In genomic region chr17:85857705-85858472, GRCm38 (mm10) we compare ENCODE assay signal across 8 mouse cellular contexts.
A peak's percentile ranks its signal among the peaks of the same experiment; 100 is the strongest.
DNase-seq lines count a peak whose midpoint lies in the region; ATAC-seq and TF ChIP-seq lines count a peak whose summit lies in the region.

No protein-coding gene starts in this region.

- peak overlapping the region; percentile 48 for H3K4me2 ChIP-seq in kidney, embryonic 15.5 days

- ATAC-seq in kidney, embryonic 15.5 days (replicated peaks; ENCODE audit: low FRiP score), result peak; percentile 62; the same call in 1 of the 2 replicates

- no peaks in the 10 kb centered on the region for H3K79me3 ChIP-seq in C2C12 (ENCODE audit: low read depth)

- no peaks in the 10 kb centered on the region for H3K79me2 ChIP-seq in C2C12 (ENCODE audit: control insufficient read depth, insufficient read depth)
- no peaks in the 10 kb centered on the region for H3K79me2 ChIP-seq in heart, adult 2 months (replicated peaks; ENCODE audit: control insufficient read depth, insufficient read depth, low read length)

- TF ChIP-seq CTCF in C2C12 (IDR thresholded peaks at IDR 0.05; ENCODE audit: control insufficient read depth, insufficient read depth, insufficient read length), result no peak
- TF ChIP-seq CTCF in heart, adult 2 months (IDR thresholded peaks at IDR 0.05), result no peak

- DNase-seq in heart, adult 2 months, result peak; percentile 26 to 27
- peak; percentile 50 for DNase-seq in mesoderm, embryonic 11.5 days (ENCODE audit: low read depth, low spot score)
- no peak for DNase-seq in ovary, postnatal 14 days (ENCODE audit: low spot score)
- no peak for DNase-seq in urinary bladder, adult 2 months (ENCODE audit: low spot score)
- no peak for DNase-seq in thymus, postnatal 14 days

- 47% methylated on average over 22 of the region's 22 CpGs for WGBS in heart, adult 2 months
- 19% methylated on average over 22 of the region's 22 CpGs for WGBS in kidney, embryonic 15.5 days

- H3ac ChIP-seq in C2C12 (ENCODE audit: control insufficient read depth, insufficient read length, low read depth), result no peak overlapping the region

- TF ChIP-seq POLR2A in heart, adult 2 months (IDR thresholded peaks at IDR 0.05; ENCODE audit: insufficient read depth, low read depth, low read length), result no peak

- H3K9me3 ChIP-seq in kidney, embryonic 15.5 days (replicated peaks), result no peaks in the 10 kb centered on the region

- H3K27ac ChIP-seq in brown adipose tissue, adult 24 weeks (replicated peaks; ENCODE audit: low read depth, low read length), result no peak overlapping the region
- H3K27ac ChIP-seq in heart, adult 2 months, result no peak overlapping the region
- H3K27ac ChIP-seq in kidney, embryonic 15.5 days, result no peak overlapping the region

- H3K9ac ChIP-seq in heart, adult 2 months (ENCODE audit: low read depth, low read length), result no peak overlapping the region
- H3K9ac ChIP-seq in kidney, embryonic 15.5 days, result no peak overlapping the region

- intact Hi-C loops in heart, adult 2 months (cut with DNase I), result no loop called here

- H3K27me3 ChIP-seq in C2C12 (ENCODE audit: control insufficient read depth, insufficient read depth, insufficient read length), result no peaks in the 10 kb centered on the region
- H3K27me3 ChIP-seq in heart, adult 2 months (ENCODE audit: control insufficient read depth, insufficient read depth, low read length), result no peaks in the 10 kb centered on the region
- peaks cover 15% of the 10 kb centered on the region for H3K27me3 ChIP-seq in kidney, embryonic 15.5 days

- no peaks in the 10 kb centered on the region for H3K4me1 ChIP-seq in brown adipose tissue, adult 24 weeks (ENCODE audit: control insufficient read depth, insufficient read depth, insufficient read length, low read length)
- H3K4me1 ChIP-seq in heart, adult 2 months (ENCODE audit: control insufficient read depth, insufficient read depth, low read length), result no peaks in the 10 kb centered on the region; the same call in 1 of the 2 replicates
- H3K4me1 ChIP-seq in kidney, embryonic 15.5 days, result peaks cover 8% of the 10 kb centered on the region

- no peak overlapping the region for H3K4me3 ChIP-seq in C2C12 (ENCODE audit: insufficient read depth, poor library complexity, severe bottlenecking)
- H3K4me3 ChIP-seq in brown adipose tissue, adult 24 weeks (ENCODE audit: insufficient read depth, low read depth, low read length), result peak overlapping the region; percentile 31
- H3K4me3 ChIP-seq in heart, adult 2 months, result no peak overlapping the region
- no peak overlapping the region; the same call in 1 of the 2 replicates for H3K4me3 ChIP-seq in kidney, embryonic 15.5 days (replicated peaks)

- no peaks in the 10 kb centered on the region for H3K36me3 ChIP-seq in C2C12 (ENCODE audit: control insufficient read depth, insufficient read depth)
- H3K36me3 ChIP-seq in heart, adult 2 months (ENCODE audit: control insufficient read depth, insufficient read depth, low read length), result no peaks in the 10 kb centered on the region
- H3K36me3 ChIP-seq in kidney, embryonic 15.5 days, result no peaks in the 10 kb centered on the region

- TF ChIP-seq EP300 in heart, adult 2 months (IDR thresholded peaks at IDR 0.05; ENCODE audit: insufficient read depth, low read depth, low read length), result no peak

TF ChIP-seq in C2C12, 6 proteins besides CTCF, POLR2A, EP300 and RAD21:
- no peak for TF ChIP-seq MYOD1 (IDR thresholded peaks at IDR 0.05; ENCODE audit: control insufficient read depth, insufficient read length, low read depth)
- peak; percentile 39 for TF ChIP-seq USF1 (IDR thresholded peaks at IDR 0.05; ENCODE audit: low read depth)
- TF ChIP-seq CEBPB (IDR thresholded peaks at IDR 0.05; ENCODE audit: low read depth), result no peak
TF ChIP-seq in C2C12: peak in this region for 1.

Comparison
In these comparisons a context has a peak if more than half of its experiments do, and no peak if none do; other contexts are left out.
1. DNase-seq: peak in heart, adult 2 months (2 of 2) and mesoderm, embryonic 11.5 days (single experiment); none in ovary, postnatal 14 days (single experiment), urinary bladder, adult 2 months (single experiment) and thymus, postnatal 14 days (single experiment).